Mouse (Mus musculus) lung, adult 2 months (tissue): ENCODE data around the gene Opalin.

Experiments
- CTCF ChIP-seq: fragments of 200-500 bp; IDR thresholded peaks from 2 replicates; pipeline ENCODE4 v1.5.1; 2011; ENCODE audit warnings: mild to moderate bottlenecking, low read length, control low read depth; ENCODE audit not compliant: insufficient read depth
- POLR2A ChIP-seq: fragments of 200-500 bp; IDR thresholded peaks from 2 replicates; pipeline ENCODE4 v1.6.1; 2011; ENCODE audit warnings: low read depth, mild to moderate bottlenecking, control low read depth, low read length, borderline replicate concordance; ENCODE audit errors: extremely low read depth

DNA sequence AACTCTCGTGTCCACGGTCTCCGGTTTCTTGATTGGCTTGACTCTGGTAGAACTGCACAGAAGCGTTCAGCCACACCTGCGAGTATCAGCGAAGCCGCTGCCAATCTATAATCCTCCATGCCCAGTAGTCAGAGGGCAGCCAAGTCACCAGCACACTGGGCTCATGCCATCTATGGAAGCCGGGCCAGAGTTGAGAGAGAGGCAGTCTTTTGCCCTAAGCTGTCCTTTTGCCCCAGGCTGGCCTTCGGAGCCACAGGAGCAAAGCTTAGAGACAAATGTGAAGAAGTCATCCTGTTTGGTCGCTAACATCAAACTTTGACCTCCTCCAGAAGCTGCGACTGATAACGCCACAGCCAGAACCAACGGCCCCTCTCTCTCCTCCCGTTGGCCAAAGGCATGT is 6.7 kb upstream of the Opalin start:
- TF ChIP-seq CTCF: no peak
- no peak for TF ChIP-seq POLR2A
